22 mouse cellular contexts compared by ENCODE assay signal in genomic region chr1:137919739-137920563, GRCm38 (mm10).
DNase-seq lines count a peak whose midpoint lies in the region; ATAC-seq lines count a peak whose summit lies in the region.
"Had no signal": no experiment of that assay in that cellular context is flagged by ENCODE, and none has a peak within 500 bp of the region (broad histone marks: within the 10 kb centered on the region; RNA-seq: fewer than 3 reads in every experiment).

No protein-coding gene starts in this region.

- DNase-seq in hindbrain, embryonic 14.5 days (ENCODE audit: low spot score): no peak
- DNase-seq in lung, postnatal 36 days: no peak
- DNase-seq in thymus, postnatal 14 days: peak; percentile 3
- no peak for DNase-seq in thymus, adult 18-20 months
- no peak for DNase-seq in frontal cortex, postnatal 14 days (ENCODE audit: low spot score in 2 of 2)
- DNase-seq: adrenal gland, postnatal 36 days; B cell, adult 2 months; cerebellum, adult 8-10 months; gastrocnemius, postnatal 10 days; heart, postnatal 4 days; kidney, adult 9 months; kidney, postnatal 25 days; lung, adult 18-20 months; right cerebral cortex, postnatal 14 days; spleen, adult 18-20 months had no signal

- no peak for ATAC-seq in hindbrain, embryonic 12.5 days (ENCODE audit: low FRiP score)
- ATAC-seq in hindbrain, embryonic 14.5 days (ENCODE audit: low FRiP score): no peak
- peak; percentile 81 for ATAC-seq in lung, embryonic 16.5 days (ENCODE audit: low read depth)

- no peaks in the 10 kb centered on the region for H3K9me3 ChIP-seq in hindbrain, embryonic 12.5 days (replicated peaks)
- H3K9me3 ChIP-seq in hindbrain, embryonic 14.5 days (ENCODE audit: control insufficient read depth, low read length): no peaks in the 10 kb centered on the region
- no peaks in the 10 kb centered on the region for H3K9me3 ChIP-seq in lung, embryonic 16.5 days (ENCODE audit: control insufficient read depth, low read length)
- H3K9me3 ChIP-seq: heart, embryonic 15.5 days; megakaryocyte, embryonic 14.5 days; stomach, embryonic 15.5 days had no signal

- H3K9ac ChIP-seq in hindbrain, embryonic 12.5 days: no peak overlapping the region
- H3K9ac ChIP-seq in hindbrain, embryonic 14.5 days: no peak overlapping the region
- no peak overlapping the region for H3K9ac ChIP-seq in lung, embryonic 16.5 days (ENCODE audit: low read length)
- H3K9ac ChIP-seq: heart, embryonic 15.5 days; stomach, embryonic 15.5 days had no signal

- no peaks in the 10 kb centered on the region for H3K27me3 ChIP-seq in hindbrain, embryonic 12.5 days
- no peaks in the 10 kb centered on the region for H3K27me3 ChIP-seq in hindbrain, embryonic 14.5 days (ENCODE audit: control insufficient read depth, insufficient read depth, low read length)
- H3K27me3 ChIP-seq in lung, embryonic 16.5 days (ENCODE audit: control insufficient read depth, insufficient read depth, low read depth, low read length): no peaks in the 10 kb centered on the region
- H3K27me3 ChIP-seq: heart, embryonic 15.5 days; megakaryocyte, embryonic 14.5 days; stomach, embryonic 15.5 days had no signal

- 64% methylated on average over 6 of the region's 6 CpGs for WGBS in hindbrain, embryonic 12.5 days
- 52% methylated on average over 6 of the region's 6 CpGs for WGBS in hindbrain, embryonic 14.5 days
- 54% methylated on average over 6 of the region's 6 CpGs for WGBS in lung, embryonic 16.5 days

- no peak overlapping the region for H3K4me3 ChIP-seq in hindbrain, embryonic 12.5 days
- no peak overlapping the region for H3K4me3 ChIP-seq in hindbrain, embryonic 14.5 days (replicated peaks; ENCODE audit: low read length)
- H3K4me3 ChIP-seq in lung, embryonic 16.5 days (ENCODE audit: low read length): no peak overlapping the region
- H3K4me3 ChIP-seq: heart, embryonic 15.5 days; megakaryocyte, embryonic 14.5 days; myocyte; stomach, embryonic 15.5 days had no signal

- H3K36me3 ChIP-seq in hindbrain, embryonic 12.5 days: no peaks in the 10 kb centered on the region
- 0 out of 2 replicates have a peak, but pooled peaks cover 5% of the 10 kb centered on the region for H3K36me3 ChIP-seq in hindbrain, embryonic 14.5 days (replicated peaks; ENCODE audit: control insufficient read depth, insufficient read depth)
- 0 out of 2 replicates have a peak, but pooled peaks cover 4% of the 10 kb centered on the region for H3K36me3 ChIP-seq in lung, embryonic 16.5 days (ENCODE audit: control insufficient read depth, insufficient read depth, low read length)
- H3K36me3 ChIP-seq: stomach, embryonic 15.5 days had no signal

- 0 out of 2 replicates have a peak overlapping the region, but pooled peaks have one; percentile 12 for H3K27ac ChIP-seq in hindbrain, embryonic 12.5 days
- no peak overlapping the region for H3K27ac ChIP-seq in hindbrain, embryonic 14.5 days
- H3K27ac ChIP-seq in lung, embryonic 16.5 days (ENCODE audit: low read length): no peak overlapping the region; the same call in 1 of the 2 replicates
- H3K27ac ChIP-seq: heart, embryonic 15.5 days; stomach, embryonic 15.5 days had no signal

- peaks cover 6% of the 10 kb centered on the region for H3K4me1 ChIP-seq in hindbrain, embryonic 12.5 days
- H3K4me1 ChIP-seq in hindbrain, embryonic 14.5 days (replicated peaks; ENCODE audit: control insufficient read depth, insufficient read depth, low read length): 0 out of 2 replicates have a peak, but pooled peaks cover 5% of the 10 kb centered on the region
- H3K4me1 ChIP-seq in lung, embryonic 16.5 days (replicated peaks; ENCODE audit: control insufficient read depth, insufficient read depth, low read length): peaks cover 12% of the 10 kb centered on the region
- H3K4me1 ChIP-seq: heart, embryonic 15.5 days had no signal

- H3K4me2 ChIP-seq in hindbrain, embryonic 12.5 days (replicated peaks): no peak overlapping the region
- no peak overlapping the region for H3K4me2 ChIP-seq in hindbrain, embryonic 14.5 days (replicated peaks)
- H3K4me2 ChIP-seq in lung, embryonic 16.5 days (ENCODE audit: low read depth, low read length): no peak overlapping the region
- H3K4me2 ChIP-seq: heart, embryonic 15.5 days; liver, embryonic 11.5 days; stomach, embryonic 15.5 days had no signal
